Mouse (Mus musculus) kidney, postnatal 0 days (tissue): ENCODE results near the gene Nrde2. TPM values are rescaled to one million over a fixed set of nuclear protein-coding genes. Genes with fewer than 3 reads are reported as not detected.

Experiments
- ATAC-seq: fragments of 200-750 bp; cut with Nextera tagmentation; replicated peaks from 2 replicates; pipeline ENCODE4 v1.8.0; 2017; ENCODE audit warnings: low read depth, moderate number of reproducible peaks, moderate TSS enrichment, moderate library complexity; ENCODE audit not compliant: low FRiP score
- DNase-seq: peaks from one replicate; pipeline ENCODE4 v3.0.0-alpha.2; 2016; ENCODE audit warnings: low spot score
- H3K27ac ChIP-seq: fragments of 300-500 bp; sonication (generic); 2 replicates; pipeline ENCODE4 v1.5.1; 2014; ENCODE audit warnings: mild to moderate bottlenecking
- H3K27me3 ChIP-seq: fragments of 300-500 bp; sonication (generic); 2 replicates; pipeline ENCODE4 v1.6.1; 2014; ENCODE audit warnings: low read length, mixed read lengths; ENCODE audit not compliant: insufficient read depth
- H3K36me3 ChIP-seq: fragments of 300-500 bp; sonication (generic); 2 replicates; pipeline ENCODE4 v1.6.1; 2014; ENCODE audit warnings: low read length, mixed read lengths; ENCODE audit not compliant: insufficient read depth
- H3K4me1 ChIP-seq: fragments of 300-500 bp; sonication (generic); replicated peaks from 2 replicates; pipeline ENCODE4 v1.6.1; 2014; ENCODE audit warnings: antibody characterized with exemption, low read length, mixed read lengths; ENCODE audit not compliant: insufficient read depth
- H3K4me2 ChIP-seq: fragments of 300-500 bp; sonication (generic); 2 replicates; pipeline ENCODE4 v1.6.1; 2014; ENCODE audit warnings: mild to moderate bottlenecking, low read length, moderate library complexity, mixed read lengths
- H3K4me3 ChIP-seq: fragments of 300-500 bp; sonication (generic); replicated peaks from 2 replicates; pipeline ENCODE4 v1.5.1; 2014; ENCODE audit warnings: low read depth, low read length
- H3K9ac ChIP-seq: fragments of 300-500 bp; sonication (generic); 2 replicates; pipeline ENCODE4 v1.6.1; 2014; ENCODE audit warnings: low read depth, low read length
- H3K9me3 ChIP-seq: fragments of 300-500 bp; sonication (generic); replicated peaks from 2 replicates; pipeline ENCODE4 v1.6.1; 2016; ENCODE audit warnings: low read length, inconsistent platforms, mixed read lengths
- CTCF ChIP-seq: IDR thresholded peaks from 2 replicates; pipeline ENCODE4 v1.5.1; 2016; ENCODE audit warnings: antibody characterized with exemption, low read depth, mild to moderate bottlenecking, moderate library complexity
- WGBS: fragments of 180-500 bp; shearing (Covaris S2); extraction: QIAGEN DNeasy Blood & Tissue Kit; methylation state at CpG from one replicate; pipeline ENCODE4 v1.1.7; 2014; 5-methylcytosine and 5-hydroxymethylcytosine counted together
- polyA plus RNA-seq: library from polyadenylated mRNA; unstranded; fragments of >200 nt; fragmentation: Nextera tagmentation; extraction: Ambion mirVana; gene quantifications from 2 replicates; pipeline ENCODE4 v1.2.1, GENCODE M21; 2015

Gene Nrde2
- polyA plus RNA-seq, 1 experiment from 2014 or later: 17.2 TPM

GRCm38 (mm10) chr12:100088026-100088425, 71.4 kb downstream of the Nrde2 start:
- no peaks in the 10 kb centered on the region for H3K27me3 ChIP-seq
- H3K9ac ChIP-seq: no peak overlapping the region
- H3K36me3 ChIP-seq: no peaks in the 10 kb centered on the region
- no peak for TF ChIP-seq CTCF
- no peak for ATAC-seq
- no peak for DNase-seq
- H3K4me1 ChIP-seq: peaks cover 4% of the 10 kb centered on the region; the same call in 1 of the 2 replicates
- no peak overlapping the region for H3K4me2 ChIP-seq
- no peak overlapping the region for H3K4me3 ChIP-seq
- no peak overlapping the region for H3K27ac ChIP-seq
- H3K9me3 ChIP-seq: no peaks in the 10 kb centered on the region
- 72% methylated on average over 3 of the region's 3 CpGs for WGBS

- Histone ChIP-seq H3K27ac (no peak overlapping the region), H3K27me3 (no peaks in the 10 kb centered on the region), H3K4me1 (peaks cover 3% of the 10 kb centered on the region; the same call in 1 of the 2 replicates), H3K4me3 (no peak overlapping the region), H3K9ac (no peak overlapping the region), H3K36me3 (no peaks in the 10 kb centered on the region), H3K4me2 (no peak overlapping the region), H3K9me3 (no peaks in the 10 kb centered on the region)
- TF ChIP-seq CTCF: no peak
- DNase-seq (no peak), ATAC-seq (no peak)
- 72% methylated on average over 8 of the region's 8 CpGs for WGBS
Observed at GRCm38 (mm10) chr12:100079636-100080286, 79.7 kb downstream of the Nrde2 start.

GRCm38 (mm10) chr12:100075715-100076114, 83.7 kb downstream of the Nrde2 start:
- ATAC-seq: no peak
- Histone ChIP-seq H3K27ac (no peak overlapping the region), H3K4me2 (no peak overlapping the region), H3K4me1 (no peaks in the 10 kb centered on the region), H3K27me3 (no peaks in the 10 kb centered on the region), H3K4me3 (no peak overlapping the region), H3K9ac (no peak overlapping the region), H3K9me3 (no peaks in the 10 kb centered on the region), H3K36me3 (no peaks in the 10 kb centered on the region)
- TF ChIP-seq CTCF: no peak
- DNase-seq: no peak
- WGBS: 51% methylated on average over 4 of the region's 4 CpGs

Other genes with a start within 250 kb of the Nrde2 start
- gene Kcnk13, start 195.2 kb downstream of the Nrde2 start, polyA plus RNA-seq: 0.11 and 0.16 TPM in 2 replicates
- gene Psmc1, start 49.5 kb downstream of the Nrde2 start, polyA plus RNA-seq: 236 and 264 TPM in 2 replicates
- 1,372 and 1,376 TPM in 2 replicates for gene Calm1, start 39.8 kb upstream of the Nrde2 start, polyA plus RNA-seq